Mouse (Mus musculus): ENCODE measurements around the gene Krtap1-5.

DNA sequence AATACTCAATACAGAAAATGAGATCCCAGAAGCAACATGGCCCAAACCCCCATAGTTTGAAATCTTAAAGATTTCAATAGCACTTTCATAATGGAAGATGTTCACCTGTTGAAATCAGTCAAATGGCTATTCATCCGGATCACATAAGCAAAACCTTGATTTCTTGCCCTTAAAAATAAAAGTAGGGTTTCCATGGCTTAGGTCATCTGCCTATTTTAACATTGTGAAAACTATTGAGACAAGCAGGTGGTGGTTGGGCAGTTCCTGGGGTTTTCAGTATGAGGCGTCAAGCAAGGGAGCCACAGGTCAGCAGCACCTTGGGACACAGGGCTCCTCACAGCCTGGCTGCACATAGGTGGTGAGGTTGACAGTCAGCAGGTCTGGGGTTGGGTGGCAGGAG is 24.6 kb downstream of the Krtap1-5 start:
- no peak for TF ChIP-seq CTCF (IDR thresholded peaks at IDR 0.05; ENCODE audit: extremely low read depth, insufficient read depth, low read length)
- no peak for TF ChIP-seq POLR2A (IDR thresholded peaks at IDR 0.05; ENCODE audit: extremely low read depth, insufficient read depth, low read length)

All from cortical plate, adult 2 months (tissue).